Mouse (Mus musculus) liver, adult 2 months (tissue): ENCODE measurements around the gene Oas3. TPM values are rescaled to one million over a fixed set of nuclear protein-coding genes. Genes with fewer than 3 reads are reported as not detected.

ENCODE experiments used
- DNase-seq: peaks from one replicate; pipeline ENCODE4 v3.0.0-alpha.2; 2011; ENCODE audit warnings: low read depth, low spot score; ENCODE audit errors: extremely low read depth
- H3K27ac ChIP-seq: fragments of 200-500 bp; replicated peaks from 2 replicates; pipeline ENCODE4 v1.5.1; 2012; ENCODE audit warnings: low read depth, mild to moderate bottlenecking, control low read depth, inconsistent platforms, low read length; ENCODE audit not compliant: insufficient read depth
- H3K27me3 ChIP-seq: fragments of 200-500 bp; 2 replicates; pipeline ENCODE4 v1.6.1; 2012; ENCODE audit warnings: mild to moderate bottlenecking, moderate library complexity, low read length, inconsistent platforms; ENCODE audit not compliant: control insufficient read depth, insufficient read depth
- H3K36me3 ChIP-seq: fragments of 200-500 bp; 2 replicates; pipeline ENCODE4 v1.6.1; 2012; ENCODE audit warnings: low read length, inconsistent platforms; ENCODE audit not compliant: control insufficient read depth, insufficient read depth
- H3K4me1 ChIP-seq: fragments of 200-500 bp; 2 replicates; pipeline ENCODE4 v1.6.1; 2011; ENCODE audit warnings: low read length; ENCODE audit not compliant: control insufficient read depth, insufficient read depth
- H3K4me3 ChIP-seq: fragments of 200-500 bp; 2 replicates; pipeline ENCODE4 v1.5.1; 2011; ENCODE audit warnings: low read depth, mild to moderate bottlenecking, control low read depth, low read length, moderate library complexity; ENCODE audit not compliant: insufficient read depth
- H3K79me2 ChIP-seq: fragments of 200-500 bp; 2 replicates; pipeline ENCODE4 v1.6.1; 2012; ENCODE audit warnings: inconsistent platforms, mild to moderate bottlenecking, low read length, moderate library complexity; ENCODE audit not compliant: control insufficient read depth, insufficient read depth
- H3K9ac ChIP-seq: fragments of 200-500 bp; 2 replicates; pipeline ENCODE4 v1.6.1; 2012; ENCODE audit warnings: low read depth, mild to moderate bottlenecking, control low read depth, inconsistent platforms, low read length
- CTCF ChIP-seq: fragments of 200-500 bp; IDR thresholded peaks from 2 replicates; pipeline ENCODE4 v1.5.1; 2011; ENCODE audit warnings: low read depth, low read length, control low read depth
- POLR2A ChIP-seq: fragments of 200-500 bp; IDR thresholded peaks from 2 replicates; pipeline ENCODE4 v1.6.1; 2011; ENCODE audit warnings: low read length, control low read depth; ENCODE audit not compliant: insufficient read depth; ENCODE audit errors: extremely low read depth
- WGBS: fragments of 180-500 bp; shearing (Covaris S2); methylation state at CpG from one replicate; pipeline ENCODE4 v1.1.7; 2018; 5-methylcytosine and 5-hydroxymethylcytosine counted together
- polyA plus RNA-seq: library from polyadenylated mRNA; depleted of rRNA; stranded (reverse); fragments of >200 nt; gene quantifications from 2 replicates; pipeline ENCODE4 v1.2.3, GENCODE M21; 2012; rRNA removed
- total RNA-seq: library from RNA; depleted of rRNA; stranded (reverse); fragments of >200 nt; gene quantifications from 2 replicates; pipeline ENCODE4 v1.2.3, GENCODE M21; 2014; rRNA removed

Gene Oas3
- 0.87 and 1.4 TPM in 2 replicates for total RNA-seq
- 0.91 and 1.7 TPM in 2 replicates for polyA plus RNA-seq

DNA sequence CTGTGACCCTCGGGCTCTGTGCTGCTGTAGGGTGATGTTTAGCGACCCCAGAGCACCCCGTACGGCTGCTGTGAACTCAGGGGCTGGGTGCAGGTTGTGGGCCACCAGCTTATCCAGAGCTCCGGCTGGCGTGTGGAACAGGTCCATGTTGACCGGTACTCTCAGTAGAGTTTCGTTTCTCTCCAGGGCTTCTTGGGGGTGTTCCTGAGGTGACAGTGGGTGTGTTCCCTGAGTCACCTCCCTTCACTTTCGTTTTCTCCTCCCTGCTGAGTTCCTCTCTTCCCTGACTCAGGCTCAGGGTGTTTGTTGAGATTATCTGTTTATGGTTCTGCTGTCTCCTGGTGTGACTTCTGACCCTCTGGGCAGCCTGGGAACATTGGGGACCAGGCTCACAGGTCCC, at the start of gene Oas3:
TSS of gene Oas3 (minus strand) at position 184 of the 400 bp plus-strand sequence.
- DNase-seq, result peak; percentile 3
- no peak within 1 kb of the TSS for H3K27ac ChIP-seq
- WGBS, result 66% methylated on average over 9 of the region's 9 CpGs
- H3K4me1 ChIP-seq, result no peaks in the 10 kb centered on the region
- TF ChIP-seq POLR2A (no peak), CTCF (no peak)
- H3K27me3 ChIP-seq, result no peaks in the 10 kb centered on the region
- H3K79me2 ChIP-seq, result no peaks in the 10 kb centered on the region
- H3K4me3 ChIP-seq, result peak within 1 kb of the TSS; percentile 36
- H3K9ac ChIP-seq, result no peak within 1 kb of the TSS
- H3K36me3 ChIP-seq, result no peaks in the 10 kb centered on the region

DNA sequence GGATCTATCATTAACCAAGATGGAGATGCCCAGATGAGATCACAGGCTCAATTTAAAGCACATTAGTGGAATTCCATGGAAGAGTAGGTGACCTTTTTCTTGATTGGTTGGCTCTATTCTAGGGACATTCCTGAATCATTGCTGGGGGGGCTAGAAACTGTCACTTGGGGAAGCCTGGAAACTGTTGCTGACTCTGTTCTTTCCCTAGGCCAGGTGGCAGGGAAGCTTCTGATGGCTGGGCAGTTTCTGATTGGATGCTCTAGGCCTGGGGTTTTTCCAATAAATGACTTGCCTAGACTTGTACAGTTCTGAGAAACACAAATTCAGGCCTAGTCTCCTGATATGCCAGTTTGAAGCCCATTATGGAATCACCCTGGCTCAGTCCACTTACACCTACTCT, 41.5 kb upstream of the Oas3 start:
- Histone ChIP-seq H3K4me1 (no peaks in the 10 kb centered on the region), H3K36me3 (no peaks in the 10 kb centered on the region), H3K4me3 (no peak overlapping the region), H3K9ac (no peak overlapping the region), H3K79me2 (peaks cover 2% of the 10 kb centered on the region; the same call in 1 of the 2 replicates), H3K27me3 (no peaks in the 10 kb centered on the region), H3K27ac (no peak overlapping the region)
- DNase-seq, result no peak
- TF ChIP-seq CTCF (no peak), POLR2A (no peak)

DNA sequence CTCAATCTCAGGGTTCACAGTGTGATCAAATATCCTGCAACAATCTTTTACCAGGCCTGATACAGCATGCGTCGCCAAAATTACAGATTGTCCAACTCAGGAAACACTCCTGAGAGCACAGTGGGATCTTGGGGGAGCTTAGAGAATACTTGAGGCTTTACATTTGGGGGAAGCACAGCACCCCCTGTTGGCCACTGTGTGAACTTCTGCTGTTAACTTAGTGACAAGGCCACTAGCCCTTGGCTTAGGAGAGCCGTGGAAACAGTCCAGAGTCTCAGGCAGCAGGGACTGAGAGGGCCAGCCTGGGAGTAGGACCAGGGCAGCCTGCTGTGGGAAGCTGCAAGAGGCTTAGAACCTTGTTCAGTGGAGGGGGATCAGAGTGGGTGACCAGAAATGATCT, 38.5 kb upstream of the Oas3 start:
- H3K4me1 ChIP-seq, result peaks cover 5% of the 10 kb centered on the region; the same call in 1 of the 2 replicates
- DNase-seq, result peak; percentile 26
- peak; percentile 58 for TF ChIP-seq CTCF
- TF ChIP-seq POLR2A, result no peak
- H3K27ac ChIP-seq, result no peak overlapping the region
- no peaks in the 10 kb centered on the region for H3K36me3 ChIP-seq
- no peak overlapping the region for H3K9ac ChIP-seq
- no peak overlapping the region for H3K4me3 ChIP-seq
- peaks cover 9% of the 10 kb centered on the region; the same call in 1 of the 2 replicates for H3K79me2 ChIP-seq
- H3K27me3 ChIP-seq, result no peaks in the 10 kb centered on the region
- WGBS, result 69% methylated on average over 3 of the region's 3 CpGs

DNA sequence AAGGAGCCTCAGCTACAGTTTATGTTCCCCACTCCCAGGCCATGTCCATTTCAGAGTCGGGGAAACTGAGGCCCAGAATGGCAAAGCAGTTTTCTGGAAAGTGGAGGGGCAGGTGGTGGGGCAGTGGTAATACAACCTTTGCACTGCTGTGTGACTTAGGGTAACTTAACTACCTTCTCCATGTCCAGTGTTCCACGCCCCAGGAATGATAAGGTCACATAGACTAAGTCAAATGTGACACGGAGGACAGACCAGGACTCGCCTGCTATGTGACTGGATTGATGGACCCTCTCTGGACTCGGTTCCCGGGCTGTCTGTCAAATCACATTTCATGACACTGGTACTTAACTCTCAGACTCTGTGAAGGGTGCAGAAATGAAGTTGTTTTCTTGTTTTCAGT, 35.6 kb upstream of the Oas3 start:
- peaks cover 5% of the 10 kb centered on the region; the same call in 1 of the 2 replicates for H3K4me1 ChIP-seq
- no peaks in the 10 kb centered on the region for H3K36me3 ChIP-seq
- 61% methylated on average over 6 of the region's 6 CpGs for WGBS
- peaks cover 9% of the 10 kb centered on the region; the same call in 1 of the 2 replicates for H3K79me2 ChIP-seq
- H3K4me3 ChIP-seq, result peak overlapping the region; percentile 64
- TF ChIP-seq POLR2A (no peak), CTCF (no peak)
- DNase-seq, result no peak
- H3K9ac ChIP-seq, result peak overlapping the region; percentile 63
- no peaks in the 10 kb centered on the region for H3K27me3 ChIP-seq
- peak overlapping the region; percentile 21; the same call in 1 of the 2 replicates for H3K27ac ChIP-seq

DNA sequence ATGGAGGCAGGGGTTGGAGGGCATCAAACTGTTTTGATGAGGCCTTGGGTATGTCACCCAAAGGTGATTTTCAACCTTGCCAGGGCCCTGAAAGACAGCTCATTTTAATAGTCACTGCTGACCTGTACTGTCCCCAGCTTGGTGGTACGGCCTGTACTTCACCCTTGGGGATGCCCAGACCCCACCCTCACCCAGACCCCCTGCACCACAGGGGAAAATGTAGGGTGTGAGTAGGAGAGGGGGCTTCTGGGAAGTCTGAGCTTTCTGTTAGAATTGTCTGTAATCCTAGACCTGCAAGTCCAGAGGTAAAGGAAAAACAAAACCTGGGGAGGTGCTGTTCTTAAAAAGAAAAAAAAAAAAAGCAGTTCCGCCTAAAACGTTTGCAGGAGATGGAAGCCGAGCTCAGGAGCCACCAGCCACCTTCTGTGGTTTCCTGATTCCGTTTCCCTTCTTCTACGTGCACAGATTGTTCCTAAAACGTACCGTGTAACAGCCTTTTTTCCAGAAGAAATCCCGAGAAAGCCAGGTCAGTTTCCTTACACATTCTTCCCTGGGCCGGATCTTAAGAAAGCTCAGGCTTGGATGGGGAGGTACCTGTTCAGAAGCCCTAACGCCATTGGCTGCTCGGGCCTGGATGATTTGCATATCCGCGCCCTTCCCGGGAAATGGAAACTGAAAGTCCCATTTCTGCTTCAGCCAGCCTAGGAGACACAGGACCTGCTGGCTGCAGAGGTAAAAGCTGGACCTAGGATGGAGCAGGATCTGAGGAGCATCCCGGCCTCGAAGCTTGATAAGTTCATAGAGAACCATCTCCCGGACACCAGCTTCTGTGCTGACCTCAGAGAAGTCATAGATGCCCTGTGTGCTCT, 34.7 kb upstream of the Oas3 start, which contains the start of gene Oas1c:
TSS of gene Oas1c (minus strand) at position 564 of the 869 bp plus-strand sequence.
- WGBS, result 5% methylated on average over 18 of the region's 18 CpGs
- Histone ChIP-seq H3K27me3 (no peaks in the 10 kb centered on the region), H3K9ac (peak within 1 kb of the TSS; percentile 63), H3K79me2 (peaks cover 9% of the 10 kb centered on the region; the same call in 1 of the 2 replicates), H3K27ac (peak within 1 kb of the TSS; percentile 21), H3K4me1 (peaks cover 5% of the 10 kb centered on the region; the same call in 1 of the 2 replicates), H3K36me3 (no peaks in the 10 kb centered on the region), H3K4me3 (peak within 1 kb of the TSS; percentile 64)
- peak; percentile 90 for DNase-seq
- TF ChIP-seq CTCF (no peak), POLR2A (0 out of 2 replicates have a peak, but pooled peaks have one; percentile 24)
